Mouse (Mus musculus): ENCODE data around the gene Ccdc146. TPM values are rescaled to one million over a fixed set of nuclear protein-coding genes. Genes with fewer than 3 reads are reported as not detected.

The Ccdc146 gene
- polyA plus RNA-seq, 1 experiment from 2014 or later: 0.09 TPM

- no peaks in the 10 kb centered on the region for H3K27me3 ChIP-seq (ENCODE audit: insufficient read depth, low read length)
- H3K4me1 ChIP-seq (replicated peaks; ENCODE audit: insufficient read depth, low read length): no peaks in the 10 kb centered on the region
- no peaks in the 10 kb centered on the region for H3K36me3 ChIP-seq (ENCODE audit: insufficient read depth, low read length)
- DNase-seq (ENCODE audit: low spot score) (peak; percentile 70), ATAC-seq (replicated peaks; ENCODE audit: low FRiP score, low read depth) (peak; percentile 71)
- peak within 1 kb of the TSS; percentile 44 for H3K9ac ChIP-seq (ENCODE audit: low read depth, low read length)
- no peaks in the 10 kb centered on the region for H3K9me3 ChIP-seq (replicated peaks; ENCODE audit: low read length)
- WGBS: 4% methylated on average over 31 of the region's 31 CpGs
- peak within 1 kb of the TSS; percentile 43 for H3K4me3 ChIP-seq (replicated peaks; ENCODE audit: low read depth, low read length)
- peak within 1 kb of the TSS; percentile 65 for H3K4me2 ChIP-seq (ENCODE audit: low read length)
- TF ChIP-seq CTCF (IDR thresholded peaks at IDR 0.05; ENCODE audit: low read depth): no peak
- peak within 1 kb of the TSS; percentile 69; the same call in 1 of the 2 replicates for H3K27ac ChIP-seq
Measured at GRCm38 (mm10) chr5:21372493-21373179, 51.8 kb downstream of the Ccdc146 start, which contains the start of gene Fgl2. Gene Fgl2, plus strand, starts transcription at chr5:21372642.

- peak overlapping the region; percentile 65 for H3K4me2 ChIP-seq (ENCODE audit: low read length)
- H3K9ac ChIP-seq (ENCODE audit: low read depth, low read length): no peak overlapping the region
- no peaks in the 10 kb centered on the region for H3K36me3 ChIP-seq (ENCODE audit: insufficient read depth, low read length)
- no peaks in the 10 kb centered on the region for H3K4me1 ChIP-seq (replicated peaks; ENCODE audit: insufficient read depth, low read length)
- no peaks in the 10 kb centered on the region for H3K9me3 ChIP-seq (replicated peaks; ENCODE audit: low read length)
- H3K27ac ChIP-seq: no peak overlapping the region
- no peak for TF ChIP-seq CTCF (IDR thresholded peaks at IDR 0.05; ENCODE audit: low read depth)
- WGBS: 55% methylated on average over 5 of the region's 5 CpGs
- H3K4me3 ChIP-seq (replicated peaks; ENCODE audit: low read depth, low read length): no peak overlapping the region
- no peaks in the 10 kb centered on the region for H3K27me3 ChIP-seq (ENCODE audit: insufficient read depth, low read length)
- no peak for ATAC-seq (replicated peaks; ENCODE audit: low FRiP score, low read depth)
- DNase-seq (ENCODE audit: low spot score): no peak
Measured at GRCm38 (mm10) chr5:21371920-21372319, 52.6 kb downstream of the Ccdc146 start.

- 89% methylated on average over 5 of the region's 5 CpGs for WGBS
- no peaks in the 10 kb centered on the region for H3K9me3 ChIP-seq (replicated peaks; ENCODE audit: low read length)
- H3K27me3 ChIP-seq (ENCODE audit: insufficient read depth, low read length): no peaks in the 10 kb centered on the region
- no peak overlapping the region for H3K4me3 ChIP-seq (replicated peaks; ENCODE audit: low read depth, low read length)
- H3K4me2 ChIP-seq (ENCODE audit: low read length): no peak overlapping the region
- H3K4me1 ChIP-seq (replicated peaks; ENCODE audit: insufficient read depth, low read length): no peaks in the 10 kb centered on the region
- TF ChIP-seq CTCF (IDR thresholded peaks at IDR 0.05; ENCODE audit: low read depth): no peak
- no peak overlapping the region for H3K9ac ChIP-seq (ENCODE audit: low read depth, low read length)
- H3K36me3 ChIP-seq (ENCODE audit: insufficient read depth, low read length): no peaks in the 10 kb centered on the region
- DNase-seq (ENCODE audit: low spot score): no peak
- H3K27ac ChIP-seq: no peak overlapping the region
- no peak for ATAC-seq (replicated peaks; ENCODE audit: low FRiP score, low read depth)
Measured at GRCm38 (mm10) chr5:21370218-21370947, 54.1 kb downstream of the Ccdc146 start.

- no peak for TF ChIP-seq CTCF (IDR thresholded peaks at IDR 0.05; ENCODE audit: low read depth)
- ATAC-seq (replicated peaks; ENCODE audit: low FRiP score, low read depth) (no peak), DNase-seq (ENCODE audit: low spot score) (no peak)
- no peak overlapping the region for H3K27ac ChIP-seq
- H3K4me2 ChIP-seq (ENCODE audit: low read length): no peak overlapping the region
- H3K27me3 ChIP-seq (ENCODE audit: insufficient read depth, low read length): no peaks in the 10 kb centered on the region
- 54% methylated on average over 2 of the region's 2 CpGs for WGBS
- no peak overlapping the region for H3K9ac ChIP-seq (ENCODE audit: low read depth, low read length)
- no peak overlapping the region for H3K4me3 ChIP-seq (replicated peaks; ENCODE audit: low read depth, low read length)
- H3K9me3 ChIP-seq (replicated peaks; ENCODE audit: low read length): no peaks in the 10 kb centered on the region
- H3K36me3 ChIP-seq (ENCODE audit: insufficient read depth, low read length): no peaks in the 10 kb centered on the region
- H3K4me1 ChIP-seq (replicated peaks; ENCODE audit: insufficient read depth, low read length): no peaks in the 10 kb centered on the region
Measured at GRCm38 (mm10) chr5:21367514-21367913, 57.0 kb downstream of the Ccdc146 start.

GRCm38 (mm10) chr5:21366338-21367053 is 58.0 kb downstream of the Ccdc146 start:
- Histone ChIP-seq H3K27me3 (ENCODE audit: insufficient read depth, low read length) (no peaks in the 10 kb centered on the region), H3K4me1 (replicated peaks; ENCODE audit: insufficient read depth, low read length) (no peaks in the 10 kb centered on the region), H3K36me3 (ENCODE audit: insufficient read depth, low read length) (no peaks in the 10 kb centered on the region), H3K27ac (no peak overlapping the region), H3K4me2 (ENCODE audit: low read length) (no peak overlapping the region), H3K9ac (ENCODE audit: low read depth, low read length) (no peak overlapping the region), H3K4me3 (replicated peaks; ENCODE audit: low read depth, low read length) (no peak overlapping the region), H3K9me3 (replicated peaks; ENCODE audit: low read length) (no peaks in the 10 kb centered on the region)
- no peak for TF ChIP-seq CTCF (IDR thresholded peaks at IDR 0.05; ENCODE audit: low read depth)
- WGBS: 65% methylated on average over 4 of the region's 4 CpGs
- DNase-seq (ENCODE audit: low spot score) (no peak), ATAC-seq (replicated peaks; ENCODE audit: low FRiP score, low read depth) (no peak)

- no peak for DNase-seq (ENCODE audit: low spot score)
- 31% methylated on average over 3 of the region's 3 CpGs for WGBS
- H3K4me3 ChIP-seq (replicated peaks; ENCODE audit: low read depth, low read length): no peak overlapping the region
- TF ChIP-seq CTCF (IDR thresholded peaks at IDR 0.05; ENCODE audit: low read depth): no peak
- no peaks in the 10 kb centered on the region for H3K4me1 ChIP-seq (replicated peaks; ENCODE audit: insufficient read depth, low read length)
- no peak overlapping the region for H3K9ac ChIP-seq (ENCODE audit: low read depth, low read length)
- no peaks in the 10 kb centered on the region for H3K36me3 ChIP-seq (ENCODE audit: insufficient read depth, low read length)
- no peak for ATAC-seq (replicated peaks; ENCODE audit: low FRiP score, low read depth)
- no peak overlapping the region for H3K4me2 ChIP-seq (ENCODE audit: low read length)
- no peak overlapping the region for H3K27ac ChIP-seq
- H3K27me3 ChIP-seq (ENCODE audit: insufficient read depth, low read length): no peaks in the 10 kb centered on the region
- H3K9me3 ChIP-seq (replicated peaks; ENCODE audit: low read length): no peaks in the 10 kb centered on the region
Measured at GRCm38 (mm10) chr5:21363343-21363742, 61.1 kb downstream of the Ccdc146 start.
